In genomic region chr14:34227981-34228380, GRCm38 (mm10) we compare ENCODE assay signal across 26 mouse cellular contexts. TPM values are rescaled to one million over a fixed set of nuclear protein-coding genes. Genes with fewer than 3 reads are reported as not detected.
"Had no signal": no experiment of that assay in that cellular context is flagged by ENCODE, and none has a peak within 500 bp of the region (broad histone marks: within the 10 kb centered on the region; RNA-seq: fewer than 3 reads in every experiment).

No protein-coding gene starts in this region.

- H3K9me3 ChIP-seq: heart, embryonic 13.5 days; heart, embryonic 15.5 days; hindbrain, embryonic 13.5 days; hindbrain, embryonic 15.5 days; intestine, embryonic 15.5 days; kidney, embryonic 15.5 days; limb, embryonic 10.5 days had no signal

- H3K4me2 ChIP-seq: heart, embryonic 11.5 days; heart, embryonic 13.5 days; heart, embryonic 15.5 days; hindbrain, embryonic 13.5 days; hindbrain, embryonic 15.5 days; intestine, embryonic 15.5 days; kidney, embryonic 15.5 days; limb, embryonic 12.5 days; liver, embryonic 11.5 days had no signal

- H3K27ac ChIP-seq: hindbrain, embryonic 13.5 days; hindbrain, embryonic 15.5 days; hindbrain, postnatal 0 days; intestine, embryonic 15.5 days; kidney, embryonic 15.5 days; kidney, postnatal 0 days; left cerebral cortex, adult 2 months; limb, embryonic 10.5 days; limb, embryonic 12.5 days had no signal

- H3K36me3 ChIP-seq: heart, embryonic 15.5 days; hindbrain, embryonic 13.5 days; hindbrain, embryonic 15.5 days; intestine, embryonic 15.5 days; kidney, embryonic 15.5 days; limb, embryonic 10.5 days; limb, embryonic 12.5 days had no signal

- ATAC-seq: hindbrain, postnatal 0 days; intestine, embryonic 15.5 days had no signal

- H3K27me3 ChIP-seq: heart, embryonic 13.5 days; heart, embryonic 15.5 days; hindbrain, embryonic 13.5 days; hindbrain, embryonic 15.5 days; intestine, embryonic 15.5 days; kidney, embryonic 15.5 days; limb, embryonic 12.5 days had no signal

- H3K4me3 ChIP-seq: heart, embryonic 13.5 days; heart, embryonic 15.5 days; hindbrain, embryonic 13.5 days; hindbrain, embryonic 15.5 days; intestine, embryonic 15.5 days; kidney, embryonic 15.5 days; left cerebral cortex, adult 2 months; limb, embryonic 10.5 days; limb, embryonic 12.5 days had no signal

- DNase-seq: gastrocnemius, postnatal 14 days; gastrocnemius, postnatal 36 days; heart, adult 18-20 months; heart, postnatal 14 days; heart, postnatal 36 days; kidney, adult 11 months; kidney, adult 2 months; kidney, adult 9 months; kidney, postnatal 14 days; kidney, postnatal 36 days; layer of hippocampus, adult 9-11 months; liver had no signal

- H3K9ac ChIP-seq: heart, embryonic 13.5 days; heart, embryonic 15.5 days; hindbrain, embryonic 13.5 days; hindbrain, embryonic 15.5 days; intestine, embryonic 15.5 days; kidney, embryonic 15.5 days; limb, embryonic 12.5 days had no signal

- H3K4me1 ChIP-seq: hindbrain, embryonic 15.5 days; intestine, embryonic 15.5 days; limb, embryonic 12.5 days had no signal

RNA-seq across cellular contexts. Expression of gene Syt15, which starts 8.6 kb away (rescaled TPM):
- total RNA-seq: hematopoietic stem cell, adult 5-6 weeks had no signal
